In the genomic region with DNA sequence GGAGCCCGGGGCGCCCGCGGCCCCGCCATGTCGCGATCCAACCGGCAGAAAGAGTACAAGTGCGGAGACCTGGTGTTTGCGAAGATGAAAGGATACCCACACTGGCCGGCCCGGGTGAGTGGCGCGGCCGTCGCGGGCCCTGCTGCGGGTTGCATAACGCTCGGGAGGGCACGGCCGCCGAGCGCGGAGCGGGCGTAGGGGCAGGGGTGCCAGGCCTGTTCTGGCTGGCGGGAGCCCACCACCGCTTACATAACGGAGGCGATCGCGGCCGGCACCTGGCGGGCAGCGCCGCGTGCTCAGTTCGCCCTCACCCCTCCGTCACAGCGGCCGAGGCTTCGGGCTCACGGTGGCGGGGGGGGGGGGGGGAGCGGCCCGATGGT, we compare ENCODE assay signal across 8 mouse cellular contexts. TPM values are rescaled to one million over a fixed set of nuclear protein-coding genes. Genes with fewer than 3 reads are reported as not detected.
A peak's percentile ranks its signal among the peaks of the same experiment; 100 is the strongest.
DNase-seq lines count a peak whose midpoint lies in the region; ATAC-seq lines count a peak whose summit lies in the region.

No protein-coding gene starts in this region.

- peak; percentile 30 for DNase-seq in spleen, postnatal 14 days (ENCODE audit: low spot score in 2 of 2)
- DNase-seq in spleen, postnatal 36 days (ENCODE audit: low spot score in 2 of 2), result no peak
- no peak for DNase-seq in hindbrain, embryonic 11.5 days (ENCODE audit: low spot score)

- H3K36me3 ChIP-seq in forebrain, embryonic 16.5 days (ENCODE audit: control insufficient read depth, insufficient read depth), result no peaks in the 10 kb centered on the region
- H3K36me3 ChIP-seq in hindbrain, embryonic 11.5 days (ENCODE audit: control insufficient read depth, insufficient read depth, low read length), result no peaks in the 10 kb centered on the region
- no peaks in the 10 kb centered on the region for H3K36me3 ChIP-seq in limb, embryonic 15.5 days
- no peaks in the 10 kb centered on the region for H3K36me3 ChIP-seq in midbrain, embryonic 16.5 days (ENCODE audit: control insufficient read depth, insufficient read depth, low read length)

- WGBS in forebrain, embryonic 16.5 days, result under 1% methylated on average over 29 of the region's 47 CpGs
- 1% methylated on average over 26 of the region's 47 CpGs for WGBS in hindbrain, embryonic 11.5 days
- WGBS in limb, embryonic 15.5 days, result 0% methylated on average over 40 of the region's 47 CpGs
- WGBS in midbrain, embryonic 16.5 days, result 0% methylated on average over 38 of the region's 47 CpGs

- H3K4me3 ChIP-seq in forebrain, embryonic 16.5 days (replicated peaks; ENCODE audit: low read length), result peak overlapping the region; percentile 99
- H3K4me3 ChIP-seq in hindbrain, embryonic 11.5 days (ENCODE audit: low read depth, low read length), result peak overlapping the region; percentile 79
- H3K4me3 ChIP-seq in limb, embryonic 15.5 days, result peak overlapping the region; percentile 80
- H3K4me3 ChIP-seq in midbrain, embryonic 16.5 days (ENCODE audit: low read depth, low read length), result peak overlapping the region; percentile 97

- H3K4me2 ChIP-seq in forebrain, embryonic 16.5 days (ENCODE audit: low read length), result peak overlapping the region; percentile 93
- H3K4me2 ChIP-seq in hindbrain, embryonic 11.5 days (replicated peaks; ENCODE audit: low read depth, low read length), result peak overlapping the region; percentile 88
- peak overlapping the region; percentile 63 for H3K4me2 ChIP-seq in limb, embryonic 15.5 days
- H3K4me2 ChIP-seq in midbrain, embryonic 16.5 days (ENCODE audit: low read length), result peak overlapping the region; percentile 80

- no peaks in the 10 kb centered on the region for H3K27me3 ChIP-seq in forebrain, embryonic 16.5 days (replicated peaks; ENCODE audit: control insufficient read depth, insufficient read depth, low read length)
- H3K27me3 ChIP-seq in hindbrain, embryonic 11.5 days (ENCODE audit: control insufficient read depth, insufficient read depth, low read length), result no peaks in the 10 kb centered on the region
- H3K27me3 ChIP-seq in limb, embryonic 15.5 days, result no peaks in the 10 kb centered on the region
- H3K27me3 ChIP-seq in midbrain, embryonic 16.5 days (ENCODE audit: control insufficient read depth, insufficient read depth, low read depth, low read length), result no peaks in the 10 kb centered on the region

- peak overlapping the region; percentile 96 for H3K27ac ChIP-seq in forebrain, embryonic 16.5 days (ENCODE audit: low read length)
- H3K27ac ChIP-seq in hindbrain, embryonic 11.5 days (ENCODE audit: low read depth, low read length), result peak overlapping the region; percentile 94
- peak overlapping the region; percentile 97 for H3K27ac ChIP-seq in limb, embryonic 15.5 days
- peak overlapping the region; percentile 92 for H3K27ac ChIP-seq in midbrain, embryonic 16.5 days (ENCODE audit: low read length)

- peaks cover 40% of the 10 kb centered on the region for H3K4me1 ChIP-seq in forebrain, embryonic 16.5 days (replicated peaks; ENCODE audit: control insufficient read depth, insufficient read depth, low read length)
- H3K4me1 ChIP-seq in hindbrain, embryonic 11.5 days (replicated peaks; ENCODE audit: control insufficient read depth, insufficient read depth, low read length), result peaks cover 17% of the 10 kb centered on the region
- H3K4me1 ChIP-seq in limb, embryonic 15.5 days, result peaks cover 40% of the 10 kb centered on the region
- H3K4me1 ChIP-seq in midbrain, embryonic 16.5 days (ENCODE audit: control insufficient read depth, insufficient read depth, low read length), result peaks cover 28% of the 10 kb centered on the region

- H3K9ac ChIP-seq in forebrain, embryonic 16.5 days (replicated peaks; ENCODE audit: low read depth, low read length), result peak overlapping the region; percentile 97
- peak overlapping the region; percentile 94 for H3K9ac ChIP-seq in hindbrain, embryonic 11.5 days (ENCODE audit: low read depth, low read length)
- peak overlapping the region; percentile 83 for H3K9ac ChIP-seq in limb, embryonic 15.5 days
- peak overlapping the region; percentile 84 for H3K9ac ChIP-seq in midbrain, embryonic 16.5 days (ENCODE audit: low read depth, low read length)

- peak; percentile 28 for ATAC-seq in cerebellum, adult (ENCODE audit: insufficient number of reproducible peaks, low FRiP score, low TSS enrichment)
- peak; percentile 31 for ATAC-seq in forebrain, embryonic 16.5 days
- ATAC-seq in hindbrain, embryonic 11.5 days (ENCODE audit: low FRiP score), result peak; percentile 28; the same call in 1 of the 2 replicates
- peak; percentile 2; the same call in 1 of the 2 replicates for ATAC-seq in limb, embryonic 15.5 days (ENCODE audit: insufficient number of reproducible peaks, low FRiP score, low TSS enrichment, low read depth)
- ATAC-seq in midbrain, embryonic 16.5 days, result peak; percentile 59
- no peak for ATAC-seq in monocyte, adult 5-6 weeks (replicated peaks; ENCODE audit: insufficient number of reproducible peaks, low FRiP score, low TSS enrichment, poor library complexity, severe bottlenecking)

- H3K9me3 ChIP-seq in forebrain, embryonic 16.5 days (ENCODE audit: control insufficient read depth, low read length), result no peaks in the 10 kb centered on the region
- no peaks in the 10 kb centered on the region for H3K9me3 ChIP-seq in hindbrain, embryonic 11.5 days (ENCODE audit: control insufficient read depth, low read length)
- H3K9me3 ChIP-seq in limb, embryonic 15.5 days, result no peaks in the 10 kb centered on the region
- H3K9me3 ChIP-seq in midbrain, embryonic 16.5 days (replicated peaks; ENCODE audit: control insufficient read depth, low read length, poor library complexity, severe bottlenecking), result no peaks in the 10 kb centered on the region

RNA-seq across cellular contexts. Expression of gene Hdgf, which starts 0.5 kb away (rescaled TPM):
- 186 and 212 TPM in 2 replicates for polyA plus RNA-seq in forebrain, embryonic 16.5 days (2015; fragmentation: Nextera tagmentation; extraction: Ambion mirVana)
- 202 and 246 TPM in 2 replicates for polyA plus RNA-seq in hindbrain, embryonic 11.5 days (2014; fragmentation: Nextera tagmentation; extraction: Ambion mirVana)
- 223 and 241 TPM in 2 replicates for polyA plus RNA-seq in limb, embryonic 15.5 days (2015; fragmentation: Nextera tagmentation; extraction: Ambion mirVana)
- polyA plus RNA-seq in midbrain, embryonic 16.5 days (2015; fragmentation: Nextera tagmentation; extraction: Ambion mirVana), result 144 and 154 TPM in 2 replicates
- 64.5 to 128 TPM (median 77.2 TPM) in 3 replicates for total RNA-seq in monocyte, adult 5-6 weeks (2017)

RNA-seq across cellular contexts. Expression of gene Mrpl24, which starts 12.7 kb away (rescaled TPM):
- polyA plus RNA-seq in forebrain, embryonic 16.5 days (2015; fragmentation: Nextera tagmentation; extraction: Ambion mirVana), result 63.4 and 64.3 TPM in 2 replicates
- polyA plus RNA-seq in hindbrain, embryonic 11.5 days (2014; fragmentation: Nextera tagmentation; extraction: Ambion mirVana), result 78.4 and 83.6 TPM in 2 replicates
- 62.9 and 64.3 TPM in 2 replicates for polyA plus RNA-seq in limb, embryonic 15.5 days (2015; fragmentation: Nextera tagmentation; extraction: Ambion mirVana)
- polyA plus RNA-seq in midbrain, embryonic 16.5 days (2015; fragmentation: Nextera tagmentation; extraction: Ambion mirVana), result 47.8 and 51.6 TPM in 2 replicates
- total RNA-seq in monocyte, adult 5-6 weeks (2017), result 149 to 161 TPM (median 154 TPM) in 3 replicates

RNA-seq across cellular contexts. Expression of gene Prcc, which starts 21.2 kb away (rescaled TPM):
- polyA plus RNA-seq in forebrain, embryonic 16.5 days (2015; fragmentation: Nextera tagmentation; extraction: Ambion mirVana), result 13.8 and 16.4 TPM in 2 replicates
- 17.6 and 18.6 TPM in 2 replicates for polyA plus RNA-seq in hindbrain, embryonic 11.5 days (2014; fragmentation: Nextera tagmentation; extraction: Ambion mirVana)
- 13.1 and 15.0 TPM in 2 replicates for polyA plus RNA-seq in limb, embryonic 15.5 days (2015; fragmentation: Nextera tagmentation; extraction: Ambion mirVana)
- polyA plus RNA-seq in midbrain, embryonic 16.5 days (2015; fragmentation: Nextera tagmentation; extraction: Ambion mirVana), result 15.3 and 16.3 TPM in 2 replicates
- total RNA-seq in monocyte, adult 5-6 weeks (2017), result 18.4 to 35.5 TPM (median 22.3 TPM) in 3 replicates

RNA-seq across cellular contexts. Expression of gene Isg20l2, which starts 23.5 kb away (rescaled TPM):
- 43.5 and 49.4 TPM in 2 replicates for polyA plus RNA-seq in forebrain, embryonic 16.5 days (2015; fragmentation: Nextera tagmentation; extraction: Ambion mirVana)
- 42.5 and 55.2 TPM in 2 replicates for polyA plus RNA-seq in hindbrain, embryonic 11.5 days (2014; fragmentation: Nextera tagmentation; extraction: Ambion mirVana)
- polyA plus RNA-seq in limb, embryonic 15.5 days (2015; fragmentation: Nextera tagmentation; extraction: Ambion mirVana), result 48.5 and 56.0 TPM in 2 replicates
- 24.9 and 28.6 TPM in 2 replicates for polyA plus RNA-seq in midbrain, embryonic 16.5 days (2015; fragmentation: Nextera tagmentation; extraction: Ambion mirVana)
- 33.3 to 49.0 TPM (median 35.4 TPM) in 3 replicates for total RNA-seq in monocyte, adult 5-6 weeks (2017)

RNA-seq across cellular contexts. Expression of gene Rrnad1, which starts 23.9 kb away (rescaled TPM):
- 18.4 and 23.5 TPM in 2 replicates for polyA plus RNA-seq in forebrain, embryonic 16.5 days (2015; fragmentation: Nextera tagmentation; extraction: Ambion mirVana)
- 13.7 and 17.9 TPM in 2 replicates for polyA plus RNA-seq in hindbrain, embryonic 11.5 days (2014; fragmentation: Nextera tagmentation; extraction: Ambion mirVana)
- 18.4 and 18.5 TPM in 2 replicates for polyA plus RNA-seq in limb, embryonic 15.5 days (2015; fragmentation: Nextera tagmentation; extraction: Ambion mirVana)
- 20.5 and 23.2 TPM in 2 replicates for polyA plus RNA-seq in midbrain, embryonic 16.5 days (2015; fragmentation: Nextera tagmentation; extraction: Ambion mirVana)
- 12.9 to 20.5 TPM (median 16.9 TPM) in 3 replicates for total RNA-seq in monocyte, adult 5-6 weeks (2017)

Comparison
In these comparisons a context has a peak if more than half of its experiments do, and no peak if none do; other contexts are left out.
1. DNase-seq: peak in spleen, postnatal 14 days (2 of 2); none in spleen, postnatal 36 days (0 of 2) and hindbrain, embryonic 11.5 days (single experiment).
2. Peak in every context shown above with its lines, with median percentiles within 50 percentile points of each other: H3K27ac ChIP-seq, H3K4me2 ChIP-seq, H3K4me3 ChIP-seq and H3K9ac ChIP-seq.